Mouse (Mus musculus): ENCODE results near the gene Gpx6. TPM values are rescaled to one million over a fixed set of nuclear protein-coding genes. Genes with fewer than 3 reads are reported as not detected.

Gene Gpx6
- polyA plus RNA-seq, 1 experiment from 2014 or later: not detected

GRCm38 (mm10) chr13:21312854-21313253, 929 bp downstream of the Gpx6 start:
- H3K27me3 ChIP-seq (replicated peaks; ENCODE audit: control insufficient read depth, insufficient read depth, low read length): no peaks in the 10 kb centered on the region
- no peak overlapping the region for H3K4me3 ChIP-seq (ENCODE audit: low read depth, low read length)
- 37% methylated on average over 3 of the region's 5 CpGs for WGBS
- no peak for DNase-seq (ENCODE audit: low spot score)
- H3K4me2 ChIP-seq (ENCODE audit: low read depth, low read length): no peak overlapping the region
- no peak overlapping the region for H3K27ac ChIP-seq (replicated peaks; ENCODE audit: low read depth, low read length)
- H3K4me1 ChIP-seq (ENCODE audit: control insufficient read depth, insufficient read depth, low read length): no peaks in the 10 kb centered on the region
- ATAC-seq (ENCODE audit: low read depth): no peak
- H3K9me3 ChIP-seq (ENCODE audit: control insufficient read depth, low read length): no peaks in the 10 kb centered on the region
- no peaks in the 10 kb centered on the region for H3K36me3 ChIP-seq (ENCODE audit: control insufficient read depth, insufficient read depth, low read length)
- no peak overlapping the region for H3K9ac ChIP-seq (ENCODE audit: low read depth, low read length)

- 81% methylated on average over 4 of the region's 4 CpGs for WGBS
- H3K4me3 ChIP-seq (ENCODE audit: low read depth, low read length): no peak overlapping the region
- no peak for DNase-seq (ENCODE audit: low spot score)
- no peaks in the 10 kb centered on the region for H3K4me1 ChIP-seq (ENCODE audit: control insufficient read depth, insufficient read depth, low read length)
- no peak overlapping the region for H3K27ac ChIP-seq (replicated peaks; ENCODE audit: low read depth, low read length)
- H3K4me2 ChIP-seq (ENCODE audit: low read depth, low read length): no peak overlapping the region
- H3K9ac ChIP-seq (ENCODE audit: low read depth, low read length): no peak overlapping the region
- no peaks in the 10 kb centered on the region for H3K36me3 ChIP-seq (ENCODE audit: control insufficient read depth, insufficient read depth, low read length)
- no peaks in the 10 kb centered on the region for H3K27me3 ChIP-seq (replicated peaks; ENCODE audit: control insufficient read depth, insufficient read depth, low read length)
- ATAC-seq (ENCODE audit: low read depth): no peak
- no peaks in the 10 kb centered on the region for H3K9me3 ChIP-seq (ENCODE audit: control insufficient read depth, low read length)
Observed at GRCm38 (mm10) chr13:21313903-21314302, 2.0 kb downstream of the Gpx6 start.

GRCm38 (mm10) chr13:21320262-21320661, 8.3 kb downstream of the Gpx6 start:
- no peak overlapping the region for H3K9ac ChIP-seq (ENCODE audit: low read depth, low read length)
- no peak overlapping the region for H3K4me3 ChIP-seq (ENCODE audit: low read depth, low read length)
- H3K4me1 ChIP-seq (ENCODE audit: control insufficient read depth, insufficient read depth, low read length): no peaks in the 10 kb centered on the region; the same call in 1 of the 2 replicates
- 70% methylated on average over 3 of the region's 3 CpGs for WGBS
- peaks cover 8% of the 10 kb centered on the region; the same call in 1 of the 2 replicates for H3K27me3 ChIP-seq (replicated peaks; ENCODE audit: control insufficient read depth, insufficient read depth, low read length)
- ATAC-seq (ENCODE audit: low read depth): no peak
- no peaks in the 10 kb centered on the region for H3K9me3 ChIP-seq (ENCODE audit: control insufficient read depth, low read length)
- DNase-seq (ENCODE audit: low spot score): no peak
- no peaks in the 10 kb centered on the region for H3K36me3 ChIP-seq (ENCODE audit: control insufficient read depth, insufficient read depth, low read length)
- H3K27ac ChIP-seq (replicated peaks; ENCODE audit: low read depth, low read length): no peak overlapping the region
- H3K4me2 ChIP-seq (ENCODE audit: low read depth, low read length): no peak overlapping the region

GRCm38 (mm10) chr13:21321890-21322494, 10.1 kb downstream of the Gpx6 start:
- H3K9ac ChIP-seq (ENCODE audit: low read depth, low read length): peak overlapping the region; percentile 45
- H3K4me2 ChIP-seq (ENCODE audit: low read depth, low read length): peak overlapping the region; percentile 52
- no peak for DNase-seq (ENCODE audit: low spot score)
- no peaks in the 10 kb centered on the region; the same call in 1 of the 2 replicates for H3K4me1 ChIP-seq (ENCODE audit: control insufficient read depth, insufficient read depth, low read length)
- no peaks in the 10 kb centered on the region for H3K36me3 ChIP-seq (ENCODE audit: control insufficient read depth, insufficient read depth, low read length)
- no peak overlapping the region for H3K27ac ChIP-seq (replicated peaks; ENCODE audit: low read depth, low read length)
- 2% methylated on average over 18 of the region's 18 CpGs for WGBS
- H3K9me3 ChIP-seq (ENCODE audit: control insufficient read depth, low read length): no peaks in the 10 kb centered on the region
- H3K4me3 ChIP-seq (ENCODE audit: low read depth, low read length): peak overlapping the region; percentile 33
- H3K27me3 ChIP-seq (replicated peaks; ENCODE audit: control insufficient read depth, insufficient read depth, low read length): peaks cover 8% of the 10 kb centered on the region; the same call in 1 of the 2 replicates
- no peak for ATAC-seq (ENCODE audit: low read depth)

- Histone ChIP-seq H3K4me2 (ENCODE audit: low read depth, low read length) (peak overlapping the region; percentile 52), H3K36me3 (ENCODE audit: control insufficient read depth, insufficient read depth, low read length) (no peaks in the 10 kb centered on the region), H3K27ac (replicated peaks; ENCODE audit: low read depth, low read length) (no peak overlapping the region), H3K9ac (ENCODE audit: low read depth, low read length) (peak overlapping the region; percentile 45; the same call in 1 of the 2 replicates), H3K27me3 (replicated peaks; ENCODE audit: control insufficient read depth, insufficient read depth, low read length) (peaks cover 8% of the 10 kb centered on the region; the same call in 1 of the 2 replicates), H3K4me1 (ENCODE audit: control insufficient read depth, insufficient read depth, low read length) (no peaks in the 10 kb centered on the region; the same call in 1 of the 2 replicates), H3K9me3 (ENCODE audit: control insufficient read depth, low read length) (no peaks in the 10 kb centered on the region), H3K4me3 (ENCODE audit: low read depth, low read length) (peak overlapping the region; percentile 33)
- ATAC-seq (ENCODE audit: low read depth) (no peak), DNase-seq (ENCODE audit: low spot score) (peak; percentile 64)
- 13% methylated on average over 18 of the region's 18 CpGs for WGBS
Observed at GRCm38 (mm10) chr13:21322509-21323375, 10.8 kb downstream of the Gpx6 start.

- H3K9me3 ChIP-seq (ENCODE audit: control insufficient read depth, low read length): no peaks in the 10 kb centered on the region
- H3K4me3 ChIP-seq (ENCODE audit: low read depth, low read length): 0 out of 2 replicates have a peak overlapping the region, but pooled peaks have one; percentile 33
- H3K4me2 ChIP-seq (ENCODE audit: low read depth, low read length): peak overlapping the region; percentile 52
- WGBS: 69% methylated on average over 6 of the region's 6 CpGs
- H3K9ac ChIP-seq (ENCODE audit: low read depth, low read length): no peak overlapping the region
- H3K27me3 ChIP-seq (replicated peaks; ENCODE audit: control insufficient read depth, insufficient read depth, low read length): peaks cover 8% of the 10 kb centered on the region; the same call in 1 of the 2 replicates
- ATAC-seq (ENCODE audit: low read depth): no peak
- no peak for DNase-seq (ENCODE audit: low spot score)
- H3K27ac ChIP-seq (replicated peaks; ENCODE audit: low read depth, low read length): no peak overlapping the region
- H3K4me1 ChIP-seq (ENCODE audit: control insufficient read depth, insufficient read depth, low read length): no peaks in the 10 kb centered on the region; the same call in 1 of the 2 replicates
- no peaks in the 10 kb centered on the region for H3K36me3 ChIP-seq (ENCODE audit: control insufficient read depth, insufficient read depth, low read length)
Observed at GRCm38 (mm10) chr13:21323405-21323804, 11.5 kb downstream of the Gpx6 start.

- Histone ChIP-seq H3K4me1 (ENCODE audit: control insufficient read depth, insufficient read depth, low read length) (no peaks in the 10 kb centered on the region; the same call in 1 of the 2 replicates), H3K9ac (ENCODE audit: low read depth, low read length) (no peak overlapping the region), H3K36me3 (ENCODE audit: control insufficient read depth, insufficient read depth, low read length) (no peaks in the 10 kb centered on the region), H3K4me3 (ENCODE audit: low read depth, low read length) (peak overlapping the region; percentile 44), H3K27me3 (replicated peaks; ENCODE audit: control insufficient read depth, insufficient read depth, low read length) (peaks cover 8% of the 10 kb centered on the region; the same call in 1 of the 2 replicates), H3K27ac (replicated peaks; ENCODE audit: low read depth, low read length) (no peak overlapping the region), H3K4me2 (ENCODE audit: low read depth, low read length) (peak overlapping the region; percentile 61), H3K9me3 (ENCODE audit: control insufficient read depth, low read length) (no peaks in the 10 kb centered on the region)
- DNase-seq (ENCODE audit: low spot score) (peak; percentile 34), ATAC-seq (ENCODE audit: low read depth) (no peak; the same call in 1 of the 2 replicates)
- WGBS: 6% methylated on average over 4 of the region's 4 CpGs
Observed at GRCm38 (mm10) chr13:21326191-21326590, 14.3 kb downstream of the Gpx6 start.

- peak; percentile 81 for ATAC-seq (ENCODE audit: low read depth)
- under 1% methylated on average over 24 of the region's 24 CpGs for WGBS
- H3K27me3 ChIP-seq (replicated peaks; ENCODE audit: control insufficient read depth, insufficient read depth, low read length): peaks cover 8% of the 10 kb centered on the region; the same call in 1 of the 2 replicates
Observed at GRCm38 (mm10) chr13:21326657-21327211, 14.8 kb downstream of the Gpx6 start.

More at GRCm38 (mm10) chr13:21326657-21327211, 14.8 kb downstream of the Gpx6 start:
- Histone ChIP-seq H3K9ac (ENCODE audit: low read depth, low read length) (peak overlapping the region; percentile 38), H3K36me3 (ENCODE audit: control insufficient read depth, insufficient read depth, low read length) (no peaks in the 10 kb centered on the region), H3K4me2 (ENCODE audit: low read depth, low read length) (peak overlapping the region; percentile 61), H3K9me3 (ENCODE audit: control insufficient read depth, low read length) (no peaks in the 10 kb centered on the region), H3K4me3 (ENCODE audit: low read depth, low read length) (peak overlapping the region; percentile 44), H3K4me1 (ENCODE audit: control insufficient read depth, insufficient read depth, low read length) (no peaks in the 10 kb centered on the region; the same call in 1 of the 2 replicates), H3K27ac (replicated peaks; ENCODE audit: low read depth, low read length) (no peak overlapping the region)
- DNase-seq (ENCODE audit: low spot score): peak; percentile 91

Data from embryonic facial prominence, embryonic 14.5 days (tissue).